Mouse (Mus musculus): ENCODE data around the gene Olfr129. TPM values are rescaled to one million over a fixed set of nuclear protein-coding genes. Genes with fewer than 3 reads are reported as not detected.

The Olfr129 gene
- total RNA-seq (2015; ENCODE audit: low replicate concordance), result not detected in 2 replicates
- not detected in 2 replicates for total RNA-seq (2017; ENCODE audit: low replicate concordance)

DNA sequence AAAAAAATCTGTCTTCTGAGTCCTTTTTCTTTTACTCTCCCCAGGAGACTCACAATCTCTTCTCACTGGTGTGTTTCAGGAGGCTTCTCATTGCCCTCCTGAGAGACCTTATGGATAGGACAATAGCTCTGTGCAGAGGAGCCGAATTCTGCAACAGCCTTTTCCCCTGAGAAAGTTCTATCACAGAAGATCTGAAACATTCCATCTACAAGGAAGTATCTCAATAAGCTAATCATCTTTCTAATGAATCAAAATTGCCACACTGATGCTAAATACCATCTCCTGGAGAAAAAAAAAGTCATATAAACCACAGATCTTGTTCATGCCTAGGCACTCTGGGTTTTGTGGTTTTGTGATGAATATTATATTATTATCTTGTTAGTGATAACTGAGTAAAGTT is at the start of gene Olfr129:
Gene Olfr129, minus strand, starts transcription at position 101 of the 400 bp plus-strand sequence.
- ATAC-seq (replicated peaks; ENCODE audit: low FRiP score, poor library complexity, severe bottlenecking), result no peak

DNA sequence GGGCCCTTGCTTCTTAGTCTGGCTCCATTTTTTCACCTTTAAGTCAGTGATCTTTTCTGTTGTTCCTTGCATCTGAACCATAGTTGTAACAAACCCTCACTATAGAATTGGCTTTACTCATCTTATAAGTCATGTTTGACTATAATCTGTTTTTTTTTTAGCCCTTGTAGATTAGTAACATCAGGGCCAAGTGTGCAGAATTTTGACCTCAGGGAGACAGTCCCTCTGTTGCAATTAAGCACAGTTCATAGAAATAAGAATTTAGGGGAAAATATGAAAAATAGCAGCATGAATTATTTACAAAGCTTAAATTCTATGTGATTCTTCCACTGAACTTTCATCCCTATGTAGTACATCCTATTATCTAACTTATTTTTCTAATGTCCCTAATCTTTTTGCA is 28.7 kb upstream of the Olfr129 start, which contains the start of gene Olfr131:
Gene Olfr131, minus strand, starts transcription at position 101 of the 400 bp plus-strand sequence.
- ATAC-seq (replicated peaks; ENCODE audit: low FRiP score, poor library complexity, severe bottlenecking), result no peak

DNA sequence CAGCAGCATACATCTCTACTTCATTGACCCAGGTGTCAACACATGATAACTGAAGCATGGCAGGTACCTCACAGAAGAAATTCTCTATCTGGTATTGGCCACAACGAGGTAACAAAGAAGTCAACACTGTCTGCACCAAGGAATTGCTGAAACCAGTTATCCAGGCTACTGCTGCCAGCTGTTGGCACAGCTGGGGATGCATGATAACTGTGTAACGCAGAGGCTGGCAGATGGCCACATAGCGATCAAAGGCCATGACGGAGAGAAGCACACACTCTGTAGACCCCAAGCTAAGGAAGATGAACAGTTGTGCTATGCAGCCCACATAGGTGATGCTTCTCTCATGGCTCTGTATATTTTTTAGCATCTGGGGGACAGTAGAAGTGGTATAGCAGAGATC is 22.5 kb upstream of the Olfr129 start:
- no peak for ATAC-seq (replicated peaks; ENCODE audit: low FRiP score, poor library complexity, severe bottlenecking)

DNA sequence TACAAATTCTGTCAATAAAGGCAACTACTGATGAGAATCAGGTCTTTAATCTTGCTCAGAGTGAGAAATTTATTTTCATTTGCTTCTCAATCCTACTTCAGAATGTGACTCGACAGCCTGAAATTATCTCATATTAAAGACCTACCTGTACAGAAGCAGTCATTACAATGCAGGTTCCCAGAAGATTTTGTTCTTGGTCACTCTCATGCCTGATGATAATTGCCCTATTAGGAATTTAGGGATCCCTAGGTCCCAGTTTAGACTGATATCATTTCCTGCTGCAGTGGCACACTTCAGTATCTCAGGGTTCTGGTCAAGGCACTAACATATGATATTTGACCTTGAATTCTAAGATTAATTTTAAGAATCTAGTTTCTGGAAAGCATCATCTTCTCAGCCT is 3.7 kb upstream of the Olfr129 start, which contains the start of gene Olfr130:
Gene Olfr130, plus strand, starts transcription at position 301 of the 400 bp plus-strand sequence.
- no peak for ATAC-seq (replicated peaks; ENCODE audit: low FRiP score, poor library complexity, severe bottlenecking)

DNA sequence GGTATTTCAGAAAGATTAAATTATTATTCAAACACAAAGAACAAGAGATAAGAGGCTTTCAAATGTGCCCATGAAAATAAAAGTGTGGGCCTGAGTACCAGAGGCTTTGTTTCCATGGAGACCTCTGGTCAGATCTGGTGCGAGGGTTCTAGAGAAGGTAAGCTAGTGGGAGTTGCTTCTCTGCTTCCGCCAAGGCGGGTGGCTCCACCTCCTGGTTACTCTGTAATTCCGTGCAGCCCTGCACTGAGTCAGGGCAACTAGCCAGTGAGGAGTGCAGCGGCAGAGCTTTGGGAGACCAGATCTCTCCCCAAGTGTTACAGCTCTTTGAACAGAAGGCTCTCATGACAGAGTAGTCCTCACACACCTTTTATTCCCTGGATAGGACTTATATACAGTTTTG is 33.6 kb downstream of the Olfr129 start:
- no peak for ATAC-seq (replicated peaks; ENCODE audit: low FRiP score, poor library complexity, severe bottlenecking)

DNA sequence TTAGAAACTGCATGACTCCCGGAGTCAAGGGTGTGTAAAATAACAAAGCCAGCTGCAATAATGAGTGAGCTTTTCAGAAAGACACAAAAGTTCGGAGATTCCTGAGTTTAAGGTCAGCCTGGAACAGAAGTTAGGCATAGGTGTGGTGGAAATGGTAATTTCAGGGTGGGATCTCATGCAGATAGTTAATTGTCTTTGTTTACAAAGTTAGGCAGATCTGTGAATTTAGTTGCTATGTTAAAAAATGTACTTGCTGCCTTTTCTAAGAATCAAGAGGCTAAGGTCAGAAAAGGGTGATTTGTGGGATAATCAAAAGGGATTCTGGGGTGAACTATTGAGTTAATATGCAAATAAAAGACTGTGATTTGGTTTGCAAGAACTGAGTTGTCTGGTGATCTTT is 43.5 kb downstream of the Olfr129 start:
- ATAC-seq (replicated peaks; ENCODE audit: low FRiP score, poor library complexity, severe bottlenecking), result no peak

DNA sequence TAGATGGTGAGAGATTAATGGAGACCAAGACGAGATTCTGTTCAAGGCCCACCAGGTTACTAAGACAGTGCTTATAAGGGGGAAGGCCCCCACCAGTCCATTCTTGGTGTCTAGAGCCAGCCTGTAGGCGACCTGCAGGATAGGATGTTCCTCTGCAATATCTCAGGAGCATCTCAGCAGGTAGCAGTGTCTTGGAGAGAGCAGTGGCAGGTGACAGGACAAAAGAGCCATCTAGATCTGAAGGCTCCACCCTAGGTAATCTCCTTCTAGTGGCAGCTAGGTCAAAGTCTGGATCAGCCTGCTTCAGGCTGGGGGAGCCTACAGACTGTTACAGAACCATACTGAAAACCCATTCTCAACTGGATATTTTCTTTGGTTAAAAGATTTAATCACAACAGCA is 54.9 kb downstream of the Olfr129 start:
- no peak for ATAC-seq (replicated peaks; ENCODE audit: low FRiP score, poor library complexity, severe bottlenecking)

Other genes starting within 250 kb of the Olfr129 start
- not detected in 2 replicates for gene Olfr125, start 227.1 kb downstream of the Olfr129 start, total RNA-seq (2015; ENCODE audit: low replicate concordance)
- gene Olfr125, start 227.1 kb downstream of the Olfr129 start, total RNA-seq (2017; ENCODE audit: low replicate concordance), result not detected in 2 replicates
- gene Olfr126, start 212.6 kb downstream of the Olfr129 start, total RNA-seq (2015; ENCODE audit: low replicate concordance), result not detected in 2 replicates
- not detected in 2 replicates for gene Olfr126, start 212.6 kb downstream of the Olfr129 start, total RNA-seq (2017; ENCODE audit: low replicate concordance)
- gene Olfr127, start 159.6 kb downstream of the Olfr129 start, total RNA-seq (2015; ENCODE audit: low replicate concordance), result not detected in 2 replicates
- gene Olfr127, start 159.6 kb downstream of the Olfr129 start, total RNA-seq (2017; ENCODE audit: low replicate concordance), result not detected in 2 replicates
- not detected in 2 replicates for gene Olfr128, start 139.5 kb downstream of the Olfr129 start, total RNA-seq (2015; ENCODE audit: low replicate concordance)
- gene Olfr128, start 139.5 kb downstream of the Olfr129 start, total RNA-seq (2017; ENCODE audit: low replicate concordance), result not detected in 2 replicates
- gene Olfr761, start 107.0 kb downstream of the Olfr129 start, total RNA-seq (2015; ENCODE audit: low replicate concordance), result not detected in 2 replicates
- gene Olfr761, start 107.0 kb downstream of the Olfr129 start, total RNA-seq (2017; ENCODE audit: low replicate concordance), result not detected in 2 replicates
- gene Olfr130, start 3.8 kb upstream of the Olfr129 start, total RNA-seq (2015; ENCODE audit: low replicate concordance), result not detected in 2 replicates
- gene Olfr130, start 3.8 kb upstream of the Olfr129 start, total RNA-seq (2017; ENCODE audit: low replicate concordance), result not detected in 2 replicates
- not detected in 2 replicates for gene Olfr131, start 28.6 kb upstream of the Olfr129 start, total RNA-seq (2015; ENCODE audit: low replicate concordance)
- not detected in 2 replicates for gene Olfr131, start 28.6 kb upstream of the Olfr129 start, total RNA-seq (2017; ENCODE audit: low replicate concordance)
- not detected in 2 replicates for gene Olfr132, start 74.4 kb upstream of the Olfr129 start, total RNA-seq (2015; ENCODE audit: low replicate concordance)
- not detected in 2 replicates for gene Olfr132, start 74.4 kb upstream of the Olfr129 start, total RNA-seq (2017; ENCODE audit: low replicate concordance)
- not detected in 2 replicates for gene Olfr133, start 85.2 kb upstream of the Olfr129 start, total RNA-seq (2015; ENCODE audit: low replicate concordance)
- not detected in 2 replicates for gene Olfr133, start 85.2 kb upstream of the Olfr129 start, total RNA-seq (2017; ENCODE audit: low replicate concordance)
- gene Olfr134, start 111.3 kb upstream of the Olfr129 start, total RNA-seq (2015; ENCODE audit: low replicate concordance), result not detected in 2 replicates
- not detected in 2 replicates for gene Olfr134, start 111.3 kb upstream of the Olfr129 start, total RNA-seq (2017; ENCODE audit: low replicate concordance)
- not detected in 2 replicates for gene Olfr135, start 144.3 kb upstream of the Olfr129 start, total RNA-seq (2015; ENCODE audit: low replicate concordance)
- not detected in 2 replicates for gene Olfr135, start 144.3 kb upstream of the Olfr129 start, total RNA-seq (2017; ENCODE audit: low replicate concordance)
- gene Olfr138, start 201.0 kb upstream of the Olfr129 start, total RNA-seq (2015; ENCODE audit: low replicate concordance), result not detected in 2 replicates
- gene Olfr138, start 201.0 kb upstream of the Olfr129 start, total RNA-seq (2017; ENCODE audit: low replicate concordance), result not detected in 2 replicates
- not detected in 2 replicates for gene Olfr137, start 247.5 kb upstream of the Olfr129 start, total RNA-seq (2015; ENCODE audit: low replicate concordance)
- not detected in 2 replicates for gene Olfr137, start 247.5 kb upstream of the Olfr129 start, total RNA-seq (2017; ENCODE audit: low replicate concordance)

All from erythroid progenitor cell, adult 5-6 weeks (primary cell).